In the genomic region with DNA sequence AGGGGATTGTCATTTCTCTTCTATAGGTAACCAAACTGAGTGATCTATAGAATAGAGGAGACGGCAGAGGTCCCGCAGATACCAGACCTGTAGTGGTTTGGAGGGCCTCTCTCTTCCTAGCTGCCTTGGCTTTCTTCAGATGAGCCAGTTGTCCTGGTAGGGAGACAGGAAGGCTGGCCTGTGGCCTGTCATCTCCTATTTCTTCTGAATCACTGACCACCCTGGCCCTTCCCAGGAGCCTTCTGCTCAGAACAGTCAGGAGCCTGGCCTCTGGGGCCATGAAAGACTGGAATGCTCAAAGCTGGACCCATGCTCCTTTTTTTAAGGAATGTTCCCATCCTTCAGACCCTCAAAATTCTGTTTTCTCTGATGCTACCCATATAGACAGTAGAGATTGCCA, we compare ENCODE assay signal across 25 mouse cellular contexts. TPM values are rescaled to one million over a fixed set of nuclear protein-coding genes. Genes with fewer than 3 reads are reported as not detected.
A peak's percentile ranks its signal among the peaks of the same experiment; 100 is the strongest.
DNase-seq lines count a peak whose midpoint lies in the region; ATAC-seq and TF ChIP-seq lines count a peak whose summit lies in the region.
"Had no signal": no experiment of that assay in that cellular context is flagged by ENCODE, and none has a peak within 500 bp of the region (broad histone marks: within the 10 kb centered on the region; RNA-seq: fewer than 3 reads in every experiment).

No protein-coding gene starts in this region.

- no peak overlapping the region for H3K4me2 ChIP-seq in midbrain, postnatal 0 days (ENCODE audit: low read depth, low read length, poor library complexity, severe bottlenecking)
- H3K4me2 ChIP-seq: hindbrain, embryonic 15.5 days; lung, embryonic 14.5 days; midbrain, embryonic 15.5 days; stomach, embryonic 15.5 days had no signal

- peaks cover 21% of the 10 kb centered on the region; the same call in 1 of the 2 replicates for H3K27me3 ChIP-seq in midbrain, postnatal 0 days (ENCODE audit: insufficient read depth, low read length)
- H3K27me3 ChIP-seq: stomach, embryonic 15.5 days had no signal

- no peak for ATAC-seq in midbrain, postnatal 0 days (ENCODE audit: low FRiP score)
- ATAC-seq: CD4-positive, CD25-positive, alpha-beta regulatory T cell, adult 4 months; inflammation-experienced regulatory T-cells, adult 6 months; midbrain, embryonic 15.5 days had no signal

- no peaks in the 10 kb centered on the region for H3K9me3 ChIP-seq in midbrain, postnatal 0 days (ENCODE audit: low read length)
- H3K9me3 ChIP-seq: heart, embryonic 13.5 days; hindbrain, embryonic 10.5 days; hindbrain, embryonic 15.5 days; midbrain, embryonic 10.5 days; midbrain, embryonic 15.5 days; stomach, embryonic 15.5 days had no signal

- H3K4me3 ChIP-seq in lung, adult 2 months (replicated peaks; ENCODE audit: extremely low read depth, low read depth, low read length): no peak overlapping the region
- no peak overlapping the region for H3K4me3 ChIP-seq in midbrain, postnatal 0 days (ENCODE audit: low read depth, low read length)
- H3K4me3 ChIP-seq: erythroblast, embryonic 14.5 days; hindbrain, embryonic 10.5 days; hindbrain, embryonic 15.5 days; midbrain, embryonic 10.5 days; midbrain, embryonic 15.5 days; stomach, embryonic 15.5 days had no signal

- no peak for TF ChIP-seq CTCF in lung, adult 2 months (IDR thresholded peaks at IDR 0.05; ENCODE audit: insufficient read depth, low read length)
- no peak for TF ChIP-seq CTCF in midbrain, postnatal 0 days (IDR thresholded peaks at IDR 0.05)

- H3K4me1 ChIP-seq in lung, adult 2 months (ENCODE audit: control insufficient read depth, insufficient read depth, low read length): peaks cover 4% of the 10 kb centered on the region
- no peaks in the 10 kb centered on the region for H3K4me1 ChIP-seq in midbrain, postnatal 0 days (ENCODE audit: insufficient read depth, low read length)
- H3K4me1 ChIP-seq: midbrain, embryonic 15.5 days; stomach, embryonic 15.5 days had no signal

- peak; percentile 30 for DNase-seq in left cerebral cortex, postnatal 4 days
- no peak for DNase-seq in left cerebral cortex, postnatal 14 days (ENCODE audit: low spot score in 2 of 2)
- DNase-seq in cerebellum, adult 11-12 months: peak; percentile 87
- peak; percentile 88 for DNase-seq in cerebellum, adult 9-11 months
- no peak for DNase-seq in lung, adult 2 months
- no peak for DNase-seq in spleen, adult 18-20 months
- DNase-seq in midbrain, postnatal 0 days (ENCODE audit: low spot score): no peak
- DNase-seq: adrenal gland, adult 2 months; heart, postnatal 14 days; kidney, adult 11 months; kidney, postnatal 14 days; lung, embryonic 14.5 days; lung, postnatal 14 days; thymus, postnatal 14 days had no signal

- H3K9ac ChIP-seq in midbrain, postnatal 0 days (replicated peaks; ENCODE audit: low read length, poor library complexity, severe bottlenecking): no peak overlapping the region
- H3K9ac ChIP-seq: heart, embryonic 13.5 days; hindbrain, embryonic 15.5 days; liver, embryonic 14.5 days; lung, embryonic 14.5 days; midbrain, embryonic 15.5 days; stomach, embryonic 15.5 days had no signal

- H3K27ac ChIP-seq in midbrain, postnatal 0 days (ENCODE audit: low read depth, low read length): no peak overlapping the region
- H3K27ac ChIP-seq: hindbrain, embryonic 10.5 days; hindbrain, embryonic 15.5 days; left cerebral cortex, adult 2 months; liver, embryonic 14.5 days; midbrain, embryonic 10.5 days; midbrain, embryonic 15.5 days; stomach, embryonic 15.5 days had no signal

- no peaks in the 10 kb centered on the region for H3K36me3 ChIP-seq in midbrain, postnatal 0 days (ENCODE audit: insufficient read depth, low read length)
- H3K36me3 ChIP-seq: heart, embryonic 13.5 days; hindbrain, embryonic 10.5 days; hindbrain, embryonic 15.5 days; midbrain, embryonic 10.5 days; midbrain, embryonic 15.5 days; stomach, embryonic 15.5 days had no signal

- TF ChIP-seq POLR2A in lung, adult 2 months (IDR thresholded peaks at IDR 0.05; ENCODE audit: borderline replicate concordance, extremely low read depth, low read depth, low read length): no peak

- intact Hi-C loops in left cerebral cortex, postnatal 4 days (cut with DNase I): no loop called here
- intact Hi-C loops in left cerebral cortex, postnatal 14 days (cut with DNase I): no loop called here

- WGBS in lung, adult 2 months: 92% methylated on average over 2 of the region's 2 CpGs
- WGBS in midbrain, postnatal 0 days: 87% methylated on average over 2 of the region's 2 CpGs

RNA-seq across cellular contexts. Expression of gene Iqsec2, which starts 33.8 kb away (rescaled TPM):
- total RNA-seq in left cerebral cortex, postnatal 4 days (2021): 10 to 100 TPM; 50.3 to 56.7 TPM
- 100 to 1,000 TPM; 147 to 149 TPM for total RNA-seq in left cerebral cortex, postnatal 14 days (2021)
- 19.7 and 27.4 TPM in 2 replicates for polyA plus RNA-seq in lung, adult 2 months (2012; rRNA removed)
- total RNA-seq in midbrain, postnatal 0 days (2014; rRNA removed): 23.2 and 28.6 TPM in 2 replicates
- polyA plus RNA-seq in midbrain, postnatal 0 days (2015; fragmentation: Nextera tagmentation; extraction: Ambion mirVana): 7.3 and 7.7 TPM in 2 replicates

RNA-seq across cellular contexts. Expression of gene Kdm5c, which starts 54.9 kb away (rescaled TPM):
- total RNA-seq in left cerebral cortex, postnatal 4 days (2021): 10 to 100 TPM; 67.4 to 89.0 TPM
- 10 to 100 TPM; 59.4 to 69.8 TPM for total RNA-seq in left cerebral cortex, postnatal 14 days (2021)
- 46.4 and 49.9 TPM in 2 replicates for polyA plus RNA-seq in lung, adult 2 months (2012; rRNA removed)
- total RNA-seq in midbrain, postnatal 0 days (2014; rRNA removed): 54.4 and 58.3 TPM in 2 replicates
- polyA plus RNA-seq in midbrain, postnatal 0 days (2015; fragmentation: Nextera tagmentation; extraction: Ambion mirVana): 17.6 and 26.0 TPM in 2 replicates

Comparison
In these comparisons a context has a peak if more than half of its experiments do, and no peak if none do; other contexts are left out.
1. DNase-seq: peak in left cerebral cortex, postnatal 4 days (single experiment), cerebellum, adult 11-12 months (single experiment) and cerebellum, adult 9-11 months (single experiment); none in left cerebral cortex, postnatal 14 days (0 of 2), lung, adult 2 months (single experiment), spleen, adult 18-20 months (0 of 2) and midbrain, postnatal 0 days (single experiment).